Comparison of ENCODE assay signal across 17 mouse cellular contexts in the genomic region with DNA sequence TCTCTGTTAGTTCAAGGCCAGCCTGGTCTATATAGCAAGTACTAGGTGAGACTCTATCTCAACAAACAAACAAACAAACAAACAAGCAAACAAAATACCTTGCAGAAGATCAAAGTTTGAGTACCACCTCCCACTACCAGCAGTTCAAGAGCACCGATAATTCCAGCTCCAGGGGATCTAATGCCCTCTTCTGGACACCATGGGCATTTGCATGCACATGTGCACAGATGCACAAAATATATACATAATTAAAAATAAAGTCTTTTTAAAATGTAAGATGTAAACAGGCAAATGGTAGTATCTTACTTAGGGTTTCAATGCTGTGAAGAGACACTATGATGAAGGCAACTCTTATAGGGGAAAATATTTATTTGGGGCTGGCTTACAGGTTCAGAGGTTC. TPM values are rescaled to one million over a fixed set of nuclear protein-coding genes. Genes with fewer than 3 reads are reported as not detected.
DNase-seq lines count a peak whose midpoint lies in the region; ATAC-seq and TF ChIP-seq lines count a peak whose summit lies in the region.
"Had no signal": no experiment of that assay in that cellular context is flagged by ENCODE, and none has a peak within 500 bp of the region (broad histone marks: within the 10 kb centered on the region; RNA-seq: fewer than 3 reads in every experiment).

No protein-coding gene starts in this region.

- no peak for ATAC-seq in heart, embryonic 11.5 days (replicated peaks; ENCODE audit: insufficient number of reproducible peaks, low FRiP score, low TSS enrichment)
- no peak for ATAC-seq in liver, embryonic 14.5 days (ENCODE audit: insufficient read depth)
- ATAC-seq in liver, embryonic 12.5 days = no peak

- no peak overlapping the region for H3K27ac ChIP-seq in heart, adult 2 months
- H3K27ac ChIP-seq in heart, embryonic 11.5 days (ENCODE audit: low read depth, low read length) = no peak overlapping the region
- no peak overlapping the region for H3K27ac ChIP-seq in liver, embryonic 14.5 days
- no peak overlapping the region for H3K27ac ChIP-seq in liver, embryonic 12.5 days
- H3K27ac ChIP-seq: embryonic facial prominence, embryonic 15.5 days; forebrain, embryonic 10.5 days; heart, embryonic 15.5 days; hindbrain, embryonic 10.5 days; limb, embryonic 15.5 days had no signal

- no peaks in the 10 kb centered on the region for H3K27me3 ChIP-seq in heart, adult 2 months (ENCODE audit: control insufficient read depth, insufficient read depth, low read length)
- no peaks in the 10 kb centered on the region for H3K27me3 ChIP-seq in heart, embryonic 11.5 days (ENCODE audit: control insufficient read depth, insufficient read depth, low read length)
- H3K27me3 ChIP-seq in liver, embryonic 14.5 days (ENCODE audit: control insufficient read depth, insufficient read depth, low read length) = no peaks in the 10 kb centered on the region
- H3K27me3 ChIP-seq in liver, embryonic 12.5 days (replicated peaks) = no peaks in the 10 kb centered on the region
- H3K27me3 ChIP-seq in E14TG2a.4 (ENCODE audit: insufficient read depth, low read length) = no peaks in the 10 kb centered on the region; the same call in 1 of the 2 replicates
- H3K27me3 ChIP-seq: embryonic facial prominence, embryonic 15.5 days; heart, embryonic 15.5 days; limb, embryonic 15.5 days had no signal

- TF ChIP-seq CTCF in heart, adult 2 months (IDR thresholded peaks at IDR 0.05) = peak; percentile 50
- TF ChIP-seq CTCF in liver, embryonic 14.5 days (IDR thresholded peaks at IDR 0.05; ENCODE audit: low read depth) = peak; percentile 41; the same call in 1 of the 2 replicates
- TF ChIP-seq CTCF in E14TG2a.4 (conservative IDR thresholded peaks at IDR 0.05; ENCODE audit: low read length) = peak; percentile 55

- no peak overlapping the region for H3K9ac ChIP-seq in heart, adult 2 months (ENCODE audit: low read depth, low read length)
- no peak overlapping the region for H3K9ac ChIP-seq in heart, embryonic 11.5 days (ENCODE audit: low read depth, low read length)
- H3K9ac ChIP-seq in liver, embryonic 14.5 days (replicated peaks) = no peak overlapping the region
- H3K9ac ChIP-seq in liver, embryonic 12.5 days = no peak overlapping the region
- H3K9ac ChIP-seq: embryonic facial prominence, embryonic 15.5 days; heart, embryonic 15.5 days; limb, embryonic 15.5 days had no signal

- no peaks in the 10 kb centered on the region; the same call in 1 of the 2 replicates for H3K36me3 ChIP-seq in heart, adult 2 months (ENCODE audit: control insufficient read depth, insufficient read depth, low read length)
- H3K36me3 ChIP-seq in heart, embryonic 11.5 days (ENCODE audit: control insufficient read depth, insufficient read depth, low read length) = no peaks in the 10 kb centered on the region
- no peaks in the 10 kb centered on the region for H3K36me3 ChIP-seq in liver, embryonic 14.5 days (replicated peaks; ENCODE audit: control insufficient read depth, insufficient read depth, low read depth)
- no peaks in the 10 kb centered on the region for H3K36me3 ChIP-seq in liver, embryonic 12.5 days
- no peaks in the 10 kb centered on the region for H3K36me3 ChIP-seq in E14TG2a.4 (ENCODE audit: insufficient read depth, low read length)
- H3K36me3 ChIP-seq: embryonic facial prominence, embryonic 15.5 days; forebrain, embryonic 10.5 days; heart, embryonic 15.5 days; hindbrain, embryonic 10.5 days; limb, embryonic 15.5 days had no signal

- no peaks in the 10 kb centered on the region for H3K9me3 ChIP-seq in heart, embryonic 11.5 days (replicated peaks; ENCODE audit: control insufficient read depth, low read length)
- no peaks in the 10 kb centered on the region for H3K9me3 ChIP-seq in liver, embryonic 14.5 days (ENCODE audit: control insufficient read depth, low read length)
- no peaks in the 10 kb centered on the region for H3K9me3 ChIP-seq in liver, embryonic 12.5 days (replicated peaks)
- H3K9me3 ChIP-seq in E14TG2a.4 (ENCODE audit: low read length) = no peaks in the 10 kb centered on the region; the same call in 1 of the 2 replicates
- H3K9me3 ChIP-seq: embryonic facial prominence, embryonic 15.5 days; forebrain, embryonic 10.5 days; heart, embryonic 15.5 days; limb, embryonic 15.5 days had no signal

- no peak overlapping the region for H3K4me3 ChIP-seq in heart, adult 2 months
- H3K4me3 ChIP-seq in heart, embryonic 11.5 days (ENCODE audit: low read depth, low read length) = no peak overlapping the region
- H3K4me3 ChIP-seq in liver, embryonic 14.5 days (ENCODE audit: insufficient read depth in 1 of 2, low read depth in 2 of 2, low read length in 2 of 2) = no peak overlapping the region
- no peak overlapping the region for H3K4me3 ChIP-seq in liver, embryonic 12.5 days
- H3K4me3 ChIP-seq in E14TG2a.4 (replicated peaks; ENCODE audit: low read length) = no peak overlapping the region
- H3K4me3 ChIP-seq: embryonic facial prominence, embryonic 15.5 days; forebrain, embryonic 10.5 days; heart, embryonic 15.5 days; hindbrain, embryonic 10.5 days; limb, embryonic 15.5 days had no signal

- no peak for DNase-seq in heart, adult 2 months
- DNase-seq in liver, embryonic 14.5 days (ENCODE audit: low read depth in 3 of 3, low spot score in 3 of 3) = no peak
- peak; percentile 34 for DNase-seq in induced T-regulatory cell, adult 2 months (ENCODE audit: low read depth)
- DNase-seq in left cerebral cortex, postnatal 10 days (ENCODE audit: extremely low spot score in 1 of 2, low spot score in 2 of 2) = no peak
- DNase-seq: cerebellum, adult 11 months; embryo, embryonic 11 days; layer of hippocampus, adult 9-11 months; midbrain, embryonic 14.5 days; retina, postnatal 1 day had no signal

- H3K4me1 ChIP-seq in heart, adult 2 months (ENCODE audit: control insufficient read depth, insufficient read depth, low read length) = peaks cover 6% of the 10 kb centered on the region
- no peaks in the 10 kb centered on the region for H3K4me1 ChIP-seq in heart, embryonic 11.5 days (ENCODE audit: control insufficient read depth, insufficient read depth, low read length)
- H3K4me1 ChIP-seq in liver, embryonic 14.5 days (replicated peaks; ENCODE audit: control insufficient read depth in 2 of 2, insufficient read depth in 2 of 2, low read length in 1 of 2) = peaks cover 3 to 12% of the 10 kb centered on the region in 2 experiments; a peak in 3 of 4 replicates
- peaks cover 10% of the 10 kb centered on the region for H3K4me1 ChIP-seq in liver, embryonic 12.5 days
- peaks cover 15% of the 10 kb centered on the region for H3K4me1 ChIP-seq in E14TG2a.4 (replicated peaks; ENCODE audit: low read depth, low read length)
- H3K4me1 ChIP-seq: embryonic facial prominence, embryonic 15.5 days; forebrain, embryonic 10.5 days; heart, embryonic 15.5 days; hindbrain, embryonic 10.5 days; limb, embryonic 15.5 days had no signal

- no peak for TF ChIP-seq POLR2A in heart, adult 2 months (IDR thresholded peaks at IDR 0.05; ENCODE audit: insufficient read depth, low read depth, low read length)

- WGBS in heart, adult 2 months = 80% methylated on average over 1 of the region's 1 CpGs
- 58% methylated on average over 1 of the region's 1 CpGs for WGBS in heart, embryonic 11.5 days (ENCODE audit: insufficient replicate concordance)
- 37% methylated on average over 1 of the region's 1 CpGs for WGBS in liver, embryonic 14.5 days (ENCODE audit: insufficient replicate concordance)
- 58% methylated on average over 1 of the region's 1 CpGs for WGBS in liver, embryonic 12.5 days (ENCODE audit: insufficient replicate concordance)

- H3K79me2 ChIP-seq in heart, adult 2 months (replicated peaks; ENCODE audit: control insufficient read depth, insufficient read depth, low read length) = no peaks in the 10 kb centered on the region

- no peak overlapping the region for H3K4me2 ChIP-seq in heart, embryonic 11.5 days
- H3K4me2 ChIP-seq in liver, embryonic 14.5 days (ENCODE audit: low read depth) = no peak overlapping the region
- no peak overlapping the region for H3K4me2 ChIP-seq in liver, embryonic 12.5 days
- H3K4me2 ChIP-seq: embryonic facial prominence, embryonic 15.5 days; heart, embryonic 15.5 days; limb, embryonic 15.5 days had no signal

- no peak for TF ChIP-seq EP300 in heart, adult 2 months (IDR thresholded peaks at IDR 0.05; ENCODE audit: insufficient read depth, low read depth, low read length)
- TF ChIP-seq EP300 in liver, embryonic 14.5 days (IDR thresholded peaks at IDR 0.05; ENCODE audit: low read depth) = no peak

- intact Hi-C loops in heart, adult 2 months (cut with DNase I) = loop anchor here (5.0 kb wide), 1 partner anchor 64 kb away; no protein-coding TSS in a partner anchor
- intact Hi-C loops in left cerebral cortex, postnatal 10 days (cut with DNase I) = no loop called here

RNA-seq across cellular contexts. Expression of gene Entpd1, which starts 21.0 kb away (rescaled TPM):
- 10 to 100 TPM; 22.1 to 26.4 TPM for total RNA-seq in heart, adult 2 months (2021)
- 13.0 and 18.6 TPM in 2 replicates for polyA plus RNA-seq in heart, adult 2 months (2012; rRNA removed)
- 13.1 and 15.9 TPM in 2 replicates for polyA plus RNA-seq in heart, embryonic 11.5 days (2014; fragmentation: Nextera tagmentation; extraction: Ambion mirVana)
- polyA plus RNA-seq in liver, embryonic 14.5 days (2012; rRNA removed) = 1.5 and 1.6 TPM in 2 replicates
- 2.5 and 2.8 TPM in 2 replicates for polyA plus RNA-seq in liver, embryonic 14.5 days (2014; fragmentation: Nextera tagmentation; extraction: Ambion mirVana)
- polyA plus RNA-seq in liver, embryonic 12.5 days (2016; fragmentation: Nextera tagmentation; extraction: Ambion mirVana) = 2.6 TPM in 2 replicates
- 10 to 100 TPM; 18.7 to 20.2 TPM for total RNA-seq in left cerebral cortex, postnatal 10 days (2021)

RNA-seq across cellular contexts. Expression of gene Tctn3, which starts 21.1 kb away (rescaled TPM):
- 1 to 10 TPM; 6.5 to 7.6 TPM for total RNA-seq in heart, adult 2 months (2021)
- 7.7 and 10.5 TPM in 2 replicates for polyA plus RNA-seq in heart, adult 2 months (2012; rRNA removed)
- 7.6 and 10.3 TPM in 2 replicates for polyA plus RNA-seq in heart, embryonic 11.5 days (2014; fragmentation: Nextera tagmentation; extraction: Ambion mirVana)
- polyA plus RNA-seq in liver, embryonic 14.5 days (2012; rRNA removed) = 1.4 and 1.5 TPM in 2 replicates
- polyA plus RNA-seq in liver, embryonic 14.5 days (2014; fragmentation: Nextera tagmentation; extraction: Ambion mirVana) = 1.5 and 2.1 TPM in 2 replicates
- polyA plus RNA-seq in liver, embryonic 12.5 days (2016; fragmentation: Nextera tagmentation; extraction: Ambion mirVana) = 3.6 and 3.9 TPM in 2 replicates
- total RNA-seq in left cerebral cortex, postnatal 10 days (2021) = 10 to 100 TPM; 25.9 to 28.5 TPM

RNA-seq across cellular contexts. Expression of gene Aldh18a1, which starts 44.9 kb away (rescaled TPM):
- total RNA-seq in heart, adult 2 months (2021) = 1 to 10 TPM; 4.4 to 7.9 TPM
- 7.6 and 12.4 TPM in 2 replicates for polyA plus RNA-seq in heart, adult 2 months (2012; rRNA removed)
- polyA plus RNA-seq in heart, embryonic 11.5 days (2014; fragmentation: Nextera tagmentation; extraction: Ambion mirVana) = 38.9 and 42.9 TPM in 2 replicates
- 20.5 and 26.7 TPM in 2 replicates for polyA plus RNA-seq in liver, embryonic 14.5 days (2012; rRNA removed)
- polyA plus RNA-seq in liver, embryonic 14.5 days (2014; fragmentation: Nextera tagmentation; extraction: Ambion mirVana) = 25.6 and 30.8 TPM in 2 replicates
- 67.4 and 68.8 TPM in 2 replicates for polyA plus RNA-seq in liver, embryonic 12.5 days (2016; fragmentation: Nextera tagmentation; extraction: Ambion mirVana)
- total RNA-seq in left cerebral cortex, postnatal 10 days (2021) = 10 to 100 TPM; 25.6 to 28.5 TPM
